ENCODE assay signal across 10 mouse cellular contexts in genomic region chr15:93161924-93162910, GRCm38 (mm10).
DNase-seq lines count a peak whose midpoint lies in the region; ATAC-seq and TF ChIP-seq lines count a peak whose summit lies in the region.
"Had no signal": no experiment of that assay in that cellular context is flagged by ENCODE, and none has a peak within 500 bp of the region (broad histone marks: within the 10 kb centered on the region; RNA-seq: fewer than 3 reads in every experiment).

No protein-coding gene starts in this region.

- H3K36me3 ChIP-seq in heart, embryonic 11.5 days (ENCODE audit: control insufficient read depth, insufficient read depth, low read length): no peaks in the 10 kb centered on the region
- H3K36me3 ChIP-seq in heart, postnatal 0 days (replicated peaks; ENCODE audit: control insufficient read depth, insufficient read depth, low read length): no peaks in the 10 kb centered on the region
- H3K36me3 ChIP-seq in midbrain, embryonic 12.5 days: no peaks in the 10 kb centered on the region
- H3K36me3 ChIP-seq: limb, embryonic 15.5 days had no signal

- H3K27me3 ChIP-seq in heart, embryonic 11.5 days (ENCODE audit: control insufficient read depth, insufficient read depth, low read length): no peaks in the 10 kb centered on the region
- H3K27me3 ChIP-seq in heart, postnatal 0 days (ENCODE audit: control insufficient read depth, insufficient read depth, low read length): no peaks in the 10 kb centered on the region
- peaks cover 35% of the 10 kb centered on the region for H3K27me3 ChIP-seq in midbrain, embryonic 12.5 days
- no peaks in the 10 kb centered on the region for H3K27me3 ChIP-seq in cerebellum, adult 2 months (ENCODE audit: control insufficient read depth, insufficient read depth, low read length)
- H3K27me3 ChIP-seq: limb, embryonic 15.5 days had no signal

- no peaks in the 10 kb centered on the region for H3K4me1 ChIP-seq in heart, embryonic 11.5 days (ENCODE audit: control insufficient read depth, insufficient read depth, low read length)
- no peaks in the 10 kb centered on the region for H3K4me1 ChIP-seq in heart, postnatal 0 days (ENCODE audit: control insufficient read depth, insufficient read depth)
- peaks cover 12% of the 10 kb centered on the region; the same call in 1 of the 2 replicates for H3K4me1 ChIP-seq in midbrain, embryonic 12.5 days
- no peaks in the 10 kb centered on the region for H3K4me1 ChIP-seq in cerebellum, adult 2 months (ENCODE audit: control insufficient read depth, insufficient read depth, low read length)
- H3K4me1 ChIP-seq: limb, embryonic 15.5 days had no signal

- ATAC-seq in heart, embryonic 11.5 days (replicated peaks; ENCODE audit: insufficient number of reproducible peaks, low FRiP score, low TSS enrichment): no peak
- ATAC-seq in heart, postnatal 0 days (ENCODE audit: insufficient read depth, low read depth): 0 out of 2 replicates have a peak, but pooled peaks have one; percentile 24
- peak; percentile 81 for ATAC-seq in midbrain, embryonic 12.5 days (ENCODE audit: low FRiP score, low read depth)

- H3K9ac ChIP-seq in heart, embryonic 11.5 days (ENCODE audit: low read depth, low read length): no peak overlapping the region
- H3K9ac ChIP-seq in heart, postnatal 0 days (replicated peaks; ENCODE audit: low read depth, low read length): no peak overlapping the region
- no peak overlapping the region for H3K9ac ChIP-seq in midbrain, embryonic 12.5 days (replicated peaks)
- H3K9ac ChIP-seq: limb, embryonic 15.5 days had no signal

- H3K9me3 ChIP-seq in heart, embryonic 11.5 days (replicated peaks; ENCODE audit: control insufficient read depth, low read length): no peaks in the 10 kb centered on the region; the same call in 1 of the 2 replicates
- 0 out of 2 replicates have a peak, but pooled peaks cover 3% of the 10 kb centered on the region for H3K9me3 ChIP-seq in heart, postnatal 0 days (replicated peaks; ENCODE audit: control insufficient read depth, low read length)
- H3K9me3 ChIP-seq in midbrain, embryonic 12.5 days: 0 out of 2 replicates have a peak, but pooled peaks cover 7% of the 10 kb centered on the region

- no peak overlapping the region for H3K4me2 ChIP-seq in heart, embryonic 11.5 days
- peak overlapping the region; percentile 29 for H3K4me2 ChIP-seq in heart, postnatal 0 days (ENCODE audit: low read depth, low read length)
- peak overlapping the region; percentile 27 for H3K4me2 ChIP-seq in midbrain, embryonic 12.5 days (replicated peaks)
- H3K4me2 ChIP-seq: limb, embryonic 15.5 days had no signal

- peak overlapping the region; percentile 35; the same call in 1 of the 2 replicates for H3K27ac ChIP-seq in heart, embryonic 11.5 days (ENCODE audit: low read depth, low read length)
- peak overlapping the region; percentile 62 for H3K27ac ChIP-seq in heart, postnatal 0 days (ENCODE audit: low read depth)
- no peak overlapping the region; the same call in 1 of the 2 replicates for H3K27ac ChIP-seq in midbrain, embryonic 12.5 days (replicated peaks)
- no peak overlapping the region for H3K27ac ChIP-seq in cerebellum, adult 2 months (ENCODE audit: insufficient read depth, low read length)
- no peak overlapping the region for H3K27ac ChIP-seq in layer of hippocampus, adult 2 months
- H3K27ac ChIP-seq: limb, embryonic 15.5 days had no signal

- intact Hi-C loops in heart, postnatal 25 days (cut with DNase I): no loop called here

- TF ChIP-seq EP300 in heart, postnatal 0 days (IDR thresholded peaks at IDR 0.05; ENCODE audit: low read depth): no peak

- no peak for DNase-seq in heart, postnatal 25 days (ENCODE audit: low spot score)
- peak; percentile 34 for DNase-seq in embryo, embryonic 11 days
- DNase-seq in heart, postnatal 0 days (ENCODE audit: low spot score): no peak
- DNase-seq in urinary bladder, adult 2 months (ENCODE audit: low spot score): no peak
- no peak for DNase-seq in cerebellum, adult 2 months
- DNase-seq in layer of hippocampus, adult 2 months (ENCODE audit: low spot score in 2 of 2): no peak
- DNase-seq: adrenal gland, adult 8-10 months had no signal

- no peak for TF ChIP-seq CTCF in heart, postnatal 0 days (IDR thresholded peaks at IDR 0.05; ENCODE audit: low read depth)
- TF ChIP-seq CTCF in cerebellum, adult 2 months (IDR thresholded peaks at IDR 0.05; ENCODE audit: borderline replicate concordance, insufficient read depth, low read depth, low read length): no peak
- no peak for TF ChIP-seq CTCF in layer of hippocampus, adult 2 months (conservative IDR thresholded peaks at IDR 0.05)

- 74% methylated on average over 25 of the region's 25 CpGs for WGBS in heart, embryonic 11.5 days (ENCODE audit: insufficient replicate concordance)
- WGBS in heart, postnatal 0 days: 61% methylated on average over 25 of the region's 25 CpGs
- 42% methylated on average over 25 of the region's 25 CpGs for WGBS in midbrain, embryonic 12.5 days
- WGBS in cerebellum, adult 2 months: 49% methylated on average over 25 of the region's 25 CpGs

- no peak overlapping the region for H3K4me3 ChIP-seq in heart, embryonic 11.5 days (ENCODE audit: low read depth, low read length)
- H3K4me3 ChIP-seq in heart, postnatal 0 days (ENCODE audit: low read depth, low read length): no peak overlapping the region
- no peak overlapping the region for H3K4me3 ChIP-seq in midbrain, embryonic 12.5 days
- H3K4me3 ChIP-seq in cerebellum, adult 2 months (replicated peaks; ENCODE audit: insufficient read depth, low read depth, low read length): no peak overlapping the region
- H3K4me3 ChIP-seq in layer of hippocampus, adult 2 months: no peak overlapping the region
- H3K4me3 ChIP-seq: limb, embryonic 15.5 days had no signal

- no peak for TF ChIP-seq POLR2A in cerebellum, adult 2 months (IDR thresholded peaks at IDR 0.05; ENCODE audit: borderline replicate concordance, insufficient read depth, low read length)

Comparison
In these comparisons a context has a peak if more than half of its experiments do, and no peak if none do; other contexts are left out.
1. H3K27ac ChIP-seq: peak in heart, embryonic 11.5 days (single experiment) and heart, postnatal 0 days (single experiment); none in midbrain, embryonic 12.5 days (single experiment), cerebellum, adult 2 months (single experiment) and layer of hippocampus, adult 2 months (single experiment).